Mouse (Mus musculus) heart, postnatal 0 days (tissue): Measurements from ENCODE around the gene Kat6b. TPM values are rescaled to one million over a fixed set of nuclear protein-coding genes. Genes with fewer than 3 reads are reported as not detected.

Source experiments
- ATAC-seq: fragments of 200-750 bp; cut with Nextera tagmentation; 2 replicates; pipeline ENCODE4 v1.8.0; 2017; ENCODE audit warnings: low read depth, moderate number of reproducible peaks, moderate library complexity; ENCODE audit not compliant: insufficient read depth
- DNase-seq: peaks from one replicate; pipeline ENCODE4 v3.0.0-alpha.2; 2016; ENCODE audit warnings: low spot score
- H3K27ac ChIP-seq: fragments of 300-500 bp; sonication (generic); 2 replicates; pipeline ENCODE4 v1.5.1; 2014; ENCODE audit warnings: low read depth, mild to moderate bottlenecking
- H3K27me3 ChIP-seq: fragments of 300-500 bp; sonication (generic); 2 replicates; pipeline ENCODE4 v1.6.1; 2014; ENCODE audit warnings: low read length, mixed read lengths; ENCODE audit not compliant: control insufficient read depth, insufficient read depth
- H3K36me3 ChIP-seq: fragments of 300-500 bp; sonication (generic); replicated peaks from 2 replicates; pipeline ENCODE4 v1.6.1; 2014; ENCODE audit warnings: low read length, mixed read lengths; ENCODE audit not compliant: control insufficient read depth, insufficient read depth
- H3K4me1 ChIP-seq: fragments of 300-500 bp; sonication (generic); 2 replicates; pipeline ENCODE4 v1.6.1; 2014; ENCODE audit warnings: antibody characterized with exemption; ENCODE audit not compliant: control insufficient read depth, insufficient read depth
- H3K4me2 ChIP-seq: fragments of 300-500 bp; sonication (generic); 2 replicates; pipeline ENCODE4 v1.6.1; 2014; ENCODE audit warnings: low read depth, mild to moderate bottlenecking, low read length, moderate library complexity
- H3K4me3 ChIP-seq: fragments of 300-500 bp; sonication (generic); 2 replicates; pipeline ENCODE4 v1.5.1; 2014; ENCODE audit warnings: low read depth, low read length
- H3K9ac ChIP-seq: fragments of 300-500 bp; sonication (generic); replicated peaks from 2 replicates; pipeline ENCODE4 v1.6.1; 2014; ENCODE audit warnings: low read depth, low read length, mixed read lengths
- H3K9me3 ChIP-seq: fragments of 300-500 bp; sonication (generic); replicated peaks from 2 replicates; pipeline ENCODE4 v1.6.1; 2016; ENCODE audit warnings: low read length; ENCODE audit not compliant: control insufficient read depth
- CTCF ChIP-seq: IDR thresholded peaks from 2 replicates; pipeline ENCODE4 v1.5.1; 2016; ENCODE audit warnings: antibody characterized with exemption, control low read depth, low read depth
- EP300 ChIP-seq: IDR thresholded peaks from 2 replicates; pipeline ENCODE4 v1.6.1; 2016; ENCODE audit warnings: antibody characterized with exemption, low read depth
- WGBS: fragments of 180-500 bp; shearing (Covaris S2); extraction: QIAGEN DNeasy Blood & Tissue Kit; methylation state at CpG from one replicate; pipeline ENCODE4 v1.1.7; 2014; 5-methylcytosine and 5-hydroxymethylcytosine counted together
- polyA plus RNA-seq: library from polyadenylated mRNA; unstranded; fragments of >200 nt; fragmentation: Nextera tagmentation; extraction: Ambion mirVana; gene quantifications from 2 replicates; pipeline ENCODE4 v1.2.1, GENCODE M21; 2015
- total RNA-seq: library from RNA; depleted of rRNA; stranded (reverse); fragments of >200 nt; gene quantifications from 2 replicates; pipeline ENCODE4 v1.2.3, GENCODE M21; 2014; ENCODE audit warnings: low replicate concordance

Gene Kat6b
- total and polyA plus RNA-seq, 2 experiments from 2014 or later = 5.4 to 52.9 TPM

- Histone ChIP-seq H3K27me3 (no peaks in the 10 kb centered on the region), H3K4me1 (no peaks in the 10 kb centered on the region; the same call in 1 of the 2 replicates), H3K9ac (no peak overlapping the region), H3K36me3 (peaks cover 18% of the 10 kb centered on the region), H3K4me3 (no peak overlapping the region), H3K27ac (no peak overlapping the region), H3K4me2 (no peak overlapping the region), H3K9me3 (no peaks in the 10 kb centered on the region)
- 48% methylated on average over 4 of the region's 4 CpGs for WGBS
- DNase-seq (no peak), ATAC-seq (no peak)
- TF ChIP-seq CTCF (no peak), EP300 (no peak)
These were observed 136.2 kb downstream of the Kat6b start for GRCm38 (mm10) chr14:21617221-21617980.

GRCm38 (mm10) chr14:21619951-21620350 lies 138.7 kb downstream of the Kat6b start:
- Histone ChIP-seq H3K9me3 (no peaks in the 10 kb centered on the region), H3K4me2 (no peak overlapping the region), H3K4me3 (no peak overlapping the region), H3K27ac (no peak overlapping the region), H3K36me3 (peaks cover 15% of the 10 kb centered on the region), H3K27me3 (no peaks in the 10 kb centered on the region), H3K4me1 (no peaks in the 10 kb centered on the region; the same call in 1 of the 2 replicates), H3K9ac (no peak overlapping the region)
- 91% methylated on average over 7 of the region's 7 CpGs for WGBS
- no peak for ATAC-seq
- TF ChIP-seq EP300 = no peak
- no peak for TF ChIP-seq CTCF
- DNase-seq = no peak

GRCm38 (mm10) chr14:21625946-21626345 lies 144.7 kb downstream of the Kat6b start:
- no peak overlapping the region for H3K9ac ChIP-seq
- DNase-seq (no peak), ATAC-seq (no peak)
- H3K4me2 ChIP-seq = no peak overlapping the region
- TF ChIP-seq CTCF (no peak), EP300 (no peak)
- WGBS = 92% methylated on average over 9 of the region's 9 CpGs
- no peaks in the 10 kb centered on the region for H3K4me1 ChIP-seq
- no peak overlapping the region for H3K4me3 ChIP-seq
- H3K9me3 ChIP-seq = no peaks in the 10 kb centered on the region
- H3K27me3 ChIP-seq = no peaks in the 10 kb centered on the region
- H3K27ac ChIP-seq = no peak overlapping the region
- H3K36me3 ChIP-seq = peaks cover 54% of the 10 kb centered on the region

GRCm38 (mm10) chr14:21631665-21632200 lies 150.5 kb downstream of the Kat6b start:
- peaks cover 62% of the 10 kb centered on the region for H3K36me3 ChIP-seq
- DNase-seq (no peak), ATAC-seq (no peak)
- H3K4me3 ChIP-seq = no peak overlapping the region
- TF ChIP-seq EP300 = no peak
- WGBS = 84% methylated on average over 5 of the region's 5 CpGs
- H3K9me3 ChIP-seq = no peaks in the 10 kb centered on the region
- H3K4me2 ChIP-seq = no peak overlapping the region
- H3K27me3 ChIP-seq = no peaks in the 10 kb centered on the region
- H3K4me1 ChIP-seq = no peaks in the 10 kb centered on the region
- H3K9ac ChIP-seq = no peak overlapping the region
- no peak overlapping the region for H3K27ac ChIP-seq

- 67% methylated on average over 6 of the region's 6 CpGs for WGBS
- no peaks in the 10 kb centered on the region for H3K4me1 ChIP-seq
- no peak overlapping the region for H3K9ac ChIP-seq
- ATAC-seq (no peak), DNase-seq (no peak)
- no peak overlapping the region for H3K4me3 ChIP-seq
- H3K27ac ChIP-seq = no peak overlapping the region
- no peak for TF ChIP-seq CTCF
- H3K27me3 ChIP-seq = no peaks in the 10 kb centered on the region
- H3K36me3 ChIP-seq = peaks cover 50% of the 10 kb centered on the region
- no peak overlapping the region for H3K4me2 ChIP-seq
- H3K9me3 ChIP-seq = no peaks in the 10 kb centered on the region
These were observed 155.3 kb downstream of the Kat6b start for GRCm38 (mm10) chr14:21636548-21636947.
